Mouse (Mus musculus): Measurements from ENCODE around the gene Atg9b. TPM values are rescaled to one million over a fixed set of nuclear protein-coding genes. Genes with fewer than 3 reads are reported as not detected.

Gene Atg9b
- polyA plus RNA-seq, 1 experiment: 1.7 TPM

DNA sequence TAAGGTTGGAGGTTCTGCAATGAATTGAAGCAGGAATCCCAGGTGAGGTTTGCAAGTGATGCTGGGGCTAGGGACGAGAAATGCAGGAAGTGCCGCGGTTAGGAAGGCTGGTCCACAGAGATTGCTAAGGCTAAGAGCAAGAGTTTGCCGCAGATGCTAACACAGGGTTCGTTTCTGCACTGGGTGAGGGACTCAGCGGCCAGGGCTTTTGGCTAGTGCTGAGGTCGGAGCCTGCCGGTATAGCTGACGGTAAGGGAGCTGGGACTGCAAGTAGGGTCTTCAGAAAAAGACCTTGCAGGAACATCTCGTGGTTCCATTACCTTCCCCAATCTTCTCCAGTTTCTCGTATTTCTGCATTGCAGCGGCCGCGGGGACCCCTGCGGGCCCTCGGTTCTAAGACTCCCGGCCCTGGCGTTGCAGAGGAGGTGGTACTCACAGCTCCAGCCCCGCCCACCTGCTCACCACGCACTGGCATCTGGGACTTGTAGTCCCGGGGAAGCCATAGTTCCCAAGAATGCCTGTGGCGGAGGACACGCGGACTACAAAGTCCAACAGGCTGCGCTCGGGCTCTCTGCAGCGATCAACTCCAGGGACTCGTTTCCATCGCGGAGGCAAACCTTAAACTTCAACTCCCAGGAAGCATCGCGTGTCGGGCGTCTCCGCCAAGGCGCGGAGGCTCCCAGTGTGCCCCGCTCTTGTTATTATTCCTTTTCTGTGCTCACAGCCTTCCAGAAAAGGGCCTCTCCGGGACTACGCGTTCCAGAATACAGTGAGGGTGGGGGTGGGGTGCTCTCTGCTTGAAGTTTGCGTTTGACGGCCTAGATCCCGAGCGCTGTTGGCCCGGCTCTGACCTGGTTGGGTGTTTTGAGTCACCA lies 31.4 kb upstream of the Atg9b start, which contains the start of the genes Cdk5 and Slc4a2:
Cdk5 (minus strand) TSS at position 402 of the 875 bp plus-strand sequence.
Slc4a2 (plus strand) TSS at position 709 of the 875 bp plus-strand sequence.
- DNase-seq (ENCODE audit: low read depth): peak; percentile 100
- no peak for TF ChIP-seq CTCF (IDR thresholded peaks at IDR 0.05; ENCODE audit: borderline replicate concordance, extremely low read depth, insufficient read depth, insufficient read length)
- peak; percentile 22; the same call in 1 of the 2 replicates for TF ChIP-seq POLR2A (IDR thresholded peaks at IDR 0.05; ENCODE audit: borderline replicate concordance, extremely low read depth, insufficient read depth, insufficient read length, poor library complexity, severe bottlenecking)

DNA sequence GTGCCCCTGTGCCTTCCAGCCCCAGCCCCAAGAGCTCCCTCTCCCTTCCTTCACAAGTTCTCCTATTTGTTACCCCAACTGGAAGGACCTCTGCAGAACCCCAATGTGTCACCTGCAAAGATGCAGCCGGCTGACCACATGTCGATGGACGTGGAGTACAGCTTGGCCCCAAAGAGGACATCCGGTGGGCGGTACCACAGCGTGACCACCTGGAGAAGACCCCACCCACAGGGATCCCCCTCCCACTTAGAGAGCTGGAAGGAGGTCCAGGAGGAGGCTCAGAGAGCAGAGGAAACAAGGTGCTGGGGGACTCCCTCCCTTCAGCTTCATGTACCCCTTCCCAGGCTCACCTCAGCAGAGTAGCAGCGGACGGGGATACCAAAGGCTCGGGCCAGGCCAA lies 28.4 kb upstream of the Atg9b start:
- no peak for DNase-seq (ENCODE audit: low read depth)
- no peak for TF ChIP-seq POLR2A (IDR thresholded peaks at IDR 0.05; ENCODE audit: borderline replicate concordance, extremely low read depth, insufficient read depth, insufficient read length, poor library complexity, severe bottlenecking)
- no peak for TF ChIP-seq CTCF (IDR thresholded peaks at IDR 0.05; ENCODE audit: borderline replicate concordance, extremely low read depth, insufficient read depth, insufficient read length)

DNA sequence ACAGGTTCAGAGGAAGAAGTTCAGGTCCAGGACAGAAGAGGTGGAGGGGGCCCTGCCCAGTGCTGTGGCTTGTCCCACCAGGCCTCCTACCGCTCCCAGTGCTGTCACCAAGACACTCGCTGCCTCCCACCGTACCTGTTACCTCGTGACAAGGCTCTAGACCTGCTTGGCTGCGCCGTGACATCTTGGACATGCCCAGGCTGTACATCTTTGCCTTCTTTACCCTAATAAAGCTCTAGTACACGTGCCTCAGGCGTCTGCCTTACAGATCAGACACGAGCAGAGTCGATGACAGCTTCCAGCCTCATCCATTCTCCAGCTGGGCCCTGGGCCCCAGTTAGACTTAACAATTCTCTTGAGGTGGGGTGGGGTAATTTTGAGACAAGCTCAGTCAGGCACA lies 25.6 kb upstream of the Atg9b start:
- no peak for TF ChIP-seq CTCF (IDR thresholded peaks at IDR 0.05; ENCODE audit: borderline replicate concordance, extremely low read depth, insufficient read depth, insufficient read length)
- TF ChIP-seq POLR2A (IDR thresholded peaks at IDR 0.05; ENCODE audit: borderline replicate concordance, extremely low read depth, insufficient read depth, insufficient read length, poor library complexity, severe bottlenecking): no peak
- no peak for DNase-seq (ENCODE audit: low read depth)

DNA sequence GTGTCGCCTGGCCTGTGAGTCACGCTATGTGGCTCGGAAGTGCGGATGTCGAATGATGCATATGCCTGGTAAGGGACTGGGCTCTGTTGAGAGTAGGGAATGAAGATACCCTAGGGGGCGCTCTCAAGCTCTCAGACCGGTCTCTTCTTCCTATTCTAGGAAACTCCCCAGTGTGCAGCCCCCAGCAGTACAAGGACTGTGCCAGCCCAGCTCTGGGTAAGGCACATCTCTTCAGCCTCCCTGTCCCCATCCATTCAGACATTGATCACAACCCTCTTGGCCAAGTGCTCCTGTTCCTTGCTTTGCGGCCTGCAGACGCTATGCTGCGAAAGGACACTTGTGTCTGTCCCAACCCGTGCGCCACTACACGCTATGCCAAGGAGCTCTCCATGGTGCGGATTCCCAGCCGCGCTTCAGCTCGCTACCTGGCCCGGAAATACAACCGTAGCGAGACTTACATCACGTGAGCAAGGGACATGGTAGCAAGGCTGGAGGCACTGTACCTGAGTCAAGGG lies 24.3 kb upstream of the Atg9b start:
- TF ChIP-seq POLR2A (IDR thresholded peaks at IDR 0.05; ENCODE audit: borderline replicate concordance, extremely low read depth, insufficient read depth, insufficient read length, poor library complexity, severe bottlenecking) (no peak), CTCF (IDR thresholded peaks at IDR 0.05; ENCODE audit: borderline replicate concordance, extremely low read depth, insufficient read depth, insufficient read length) (peak; percentile 71)
- DNase-seq (ENCODE audit: low read depth): peak; percentile 74

DNA sequence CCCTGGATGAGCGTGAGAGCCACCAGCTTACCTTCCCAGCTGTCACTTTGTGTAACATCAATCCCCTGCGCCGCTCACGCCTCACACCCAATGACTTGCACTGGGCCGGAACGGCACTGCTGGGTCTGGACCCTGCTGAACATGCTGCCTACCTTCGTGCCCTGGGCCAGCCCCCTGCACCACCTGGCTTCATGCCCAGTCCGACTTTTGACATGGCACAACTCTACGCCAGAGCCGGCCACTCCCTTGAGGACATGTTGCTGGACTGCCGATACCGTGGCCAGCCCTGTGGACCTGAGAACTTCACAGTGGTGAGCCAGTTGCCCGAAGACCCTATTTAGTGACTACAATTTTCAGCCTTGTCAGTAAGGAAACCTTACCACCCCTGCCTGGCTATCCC lies 22.0 kb upstream of the Atg9b start:
- no peak for DNase-seq (ENCODE audit: low read depth)
- TF ChIP-seq CTCF (IDR thresholded peaks at IDR 0.05; ENCODE audit: borderline replicate concordance, extremely low read depth, insufficient read depth, insufficient read length) (no peak), POLR2A (IDR thresholded peaks at IDR 0.05; ENCODE audit: borderline replicate concordance, extremely low read depth, insufficient read depth, insufficient read length, poor library complexity, severe bottlenecking) (no peak)

DNA sequence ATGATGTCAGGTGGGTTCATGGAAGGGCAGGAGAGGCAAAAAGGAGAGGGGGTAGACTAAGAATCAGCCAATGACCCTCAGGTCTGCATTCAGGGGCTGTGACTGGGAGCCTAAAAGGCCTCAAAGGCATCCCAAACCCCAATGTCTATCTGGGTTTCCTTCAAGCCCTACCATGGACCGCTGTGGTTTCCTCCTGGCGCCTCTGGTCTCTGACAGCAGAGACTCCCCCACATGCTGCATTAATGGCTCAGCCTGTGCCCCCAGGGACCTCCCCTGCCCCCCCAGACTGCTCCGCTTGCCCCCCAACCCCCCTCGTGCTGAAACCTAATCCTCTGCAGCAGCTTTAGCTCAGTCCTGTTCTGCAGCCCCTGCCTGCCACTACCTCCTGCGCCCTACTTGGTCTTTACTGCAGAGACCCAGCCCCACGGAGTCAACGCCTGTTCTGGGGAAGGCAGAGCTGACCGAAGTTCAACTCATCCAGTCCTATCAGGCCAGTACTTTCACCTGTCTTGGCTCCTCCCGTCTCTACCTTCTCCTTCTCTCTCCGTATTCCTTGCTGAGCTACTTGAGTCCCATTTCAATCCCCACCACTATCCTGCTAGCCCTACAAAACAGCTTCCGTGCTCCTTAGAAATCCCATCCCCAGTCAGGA lies 21.2 kb upstream of the Atg9b start, which contains the start of gene Asic3:
Asic3 (plus strand) TSS at position 351 of the 652 bp plus-strand sequence.
- TF ChIP-seq CTCF (IDR thresholded peaks at IDR 0.05; ENCODE audit: borderline replicate concordance, extremely low read depth, insufficient read depth, insufficient read length): no peak
- TF ChIP-seq POLR2A (IDR thresholded peaks at IDR 0.05; ENCODE audit: borderline replicate concordance, extremely low read depth, insufficient read depth, insufficient read length, poor library complexity, severe bottlenecking): no peak
- DNase-seq (ENCODE audit: low read depth): no peak

DNA sequence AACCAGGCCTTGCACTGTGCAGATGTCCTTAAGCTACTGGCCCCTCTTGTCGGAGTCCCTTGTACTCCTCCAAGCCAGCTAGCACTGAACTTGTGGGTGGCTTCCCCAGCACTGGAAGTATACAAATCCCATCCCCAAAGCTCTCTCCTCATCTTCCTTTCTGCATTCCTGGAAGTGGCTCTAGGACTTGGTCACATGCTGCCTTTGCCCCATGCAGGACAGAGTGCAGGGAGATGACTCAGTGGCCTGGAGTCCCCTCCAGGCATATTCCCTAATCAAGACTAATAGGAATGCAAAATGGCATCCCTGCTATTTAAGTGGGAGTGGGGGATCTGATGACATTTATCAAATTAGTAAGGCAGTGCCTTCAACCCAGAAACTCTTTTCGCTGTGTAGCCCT lies 20.1 kb upstream of the Atg9b start:
- TF ChIP-seq POLR2A (IDR thresholded peaks at IDR 0.05; ENCODE audit: borderline replicate concordance, extremely low read depth, insufficient read depth, insufficient read length, poor library complexity, severe bottlenecking): no peak
- TF ChIP-seq CTCF (IDR thresholded peaks at IDR 0.05; ENCODE audit: borderline replicate concordance, extremely low read depth, insufficient read depth, insufficient read length): no peak
- DNase-seq (ENCODE audit: low read depth): no peak

DNA sequence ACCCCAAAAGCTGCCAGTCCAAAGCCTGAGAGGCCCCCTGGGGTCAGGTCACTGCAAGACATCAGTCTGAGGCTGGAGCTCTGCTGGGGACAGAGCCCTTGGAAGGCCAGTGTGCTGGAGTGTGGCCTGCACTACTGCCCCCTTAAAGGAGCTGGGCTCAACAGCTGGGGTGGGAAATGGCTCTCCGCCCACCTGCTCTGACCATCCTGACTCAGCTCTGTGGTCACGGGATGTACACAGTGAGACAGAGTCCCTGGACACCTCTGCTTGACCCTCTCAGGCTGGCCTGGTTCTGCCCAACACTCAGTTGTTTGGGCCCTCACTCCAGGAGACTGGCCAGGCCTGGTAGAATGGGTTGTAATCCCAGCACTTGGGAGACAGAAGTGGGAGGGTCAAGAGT lies 17.5 kb upstream of the Atg9b start:
- no peak for DNase-seq (ENCODE audit: low read depth)
- TF ChIP-seq CTCF (IDR thresholded peaks at IDR 0.05; ENCODE audit: borderline replicate concordance, extremely low read depth, insufficient read depth, insufficient read length) (no peak), POLR2A (IDR thresholded peaks at IDR 0.05; ENCODE audit: borderline replicate concordance, extremely low read depth, insufficient read depth, insufficient read length, poor library complexity, severe bottlenecking) (no peak)

DNA sequence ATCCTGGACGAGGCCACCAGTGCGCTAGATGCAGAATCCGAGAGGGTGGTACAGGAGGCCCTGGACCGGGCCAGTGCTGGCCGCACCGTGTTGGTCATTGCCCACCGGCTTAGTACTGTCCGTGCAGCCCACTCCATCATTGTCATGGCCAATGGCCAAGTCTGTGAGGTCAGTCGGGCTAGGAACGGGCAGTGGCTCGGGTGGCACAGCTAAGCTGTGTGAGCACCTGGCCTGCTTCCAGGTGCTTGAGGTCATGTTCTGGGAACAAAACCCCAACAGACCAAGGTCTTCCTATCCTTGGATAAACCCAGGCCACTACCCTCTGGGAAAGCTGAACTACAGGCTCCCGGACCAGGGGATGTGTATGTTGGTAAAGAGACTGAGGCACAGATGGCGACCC lies 16.7 kb upstream of the Atg9b start:
- TF ChIP-seq CTCF (IDR thresholded peaks at IDR 0.05; ENCODE audit: borderline replicate concordance, extremely low read depth, insufficient read depth, insufficient read length) (no peak), POLR2A (IDR thresholded peaks at IDR 0.05; ENCODE audit: borderline replicate concordance, extremely low read depth, insufficient read depth, insufficient read length, poor library complexity, severe bottlenecking) (no peak)
- no peak for DNase-seq (ENCODE audit: low read depth)

DNA sequence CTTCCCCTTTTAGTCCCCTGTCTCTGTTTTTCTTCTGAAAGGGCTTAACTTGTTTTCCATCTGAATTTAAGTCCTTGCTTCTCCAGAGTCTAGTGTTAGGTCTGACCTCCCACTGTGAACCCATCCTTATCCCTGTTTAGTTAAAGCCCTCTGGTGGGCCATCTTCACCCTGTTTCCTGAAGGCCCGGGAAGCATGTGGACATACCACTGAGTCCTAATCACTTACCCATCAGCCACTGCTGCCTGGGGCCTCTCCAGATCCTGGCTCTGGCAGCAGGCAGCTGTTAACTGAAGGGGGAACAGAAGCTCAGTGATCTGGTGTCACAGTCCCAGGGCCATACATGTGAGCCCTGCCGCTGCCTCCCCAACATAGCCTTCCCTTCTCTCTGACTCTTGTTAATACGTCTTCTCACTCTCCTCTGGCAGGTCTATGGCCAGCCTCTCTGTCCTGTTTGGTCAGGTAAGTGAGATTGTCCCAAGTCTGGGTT lies 13.5 kb upstream of the Atg9b start:
- TF ChIP-seq POLR2A (IDR thresholded peaks at IDR 0.05; ENCODE audit: borderline replicate concordance, extremely low read depth, insufficient read depth, insufficient read length, poor library complexity, severe bottlenecking) (no peak), CTCF (IDR thresholded peaks at IDR 0.05; ENCODE audit: borderline replicate concordance, extremely low read depth, insufficient read depth, insufficient read length) (no peak)
- DNase-seq (ENCODE audit: low read depth): no peak

Measured in brain, embryonic 14.5 days (tissue).